Mouse (Mus musculus) brain, adult 10 weeks (tissue): ENCODE measurements around the gene Map2k4. TPM values are rescaled to one million over a fixed set of nuclear protein-coding genes. Genes with fewer than 3 reads are reported as not detected.

Source experiments
- polyA plus RNA-seq: library from polyadenylated mRNA; stranded (reverse); fragments of 350-450 nt; fragmentation: Illumina TruSeq; extraction: RNeasy Lipid Tissue Mini Kit (QIAGEN cat#74804); gene quantifications from one replicate; pipeline ENCODE4 v1.2.3, GENCODE M21; 2015; ENCODE audit warnings: low read depth, low replicate concordance

Map2k4 gene
- 175 TPM for polyA plus RNA-seq

GRCm38 (mm10) chr11:65788154-65788553 is at the start of gene Map2k4:
Map2k4 (minus strand) TSS chr11:65788297.

DNA sequence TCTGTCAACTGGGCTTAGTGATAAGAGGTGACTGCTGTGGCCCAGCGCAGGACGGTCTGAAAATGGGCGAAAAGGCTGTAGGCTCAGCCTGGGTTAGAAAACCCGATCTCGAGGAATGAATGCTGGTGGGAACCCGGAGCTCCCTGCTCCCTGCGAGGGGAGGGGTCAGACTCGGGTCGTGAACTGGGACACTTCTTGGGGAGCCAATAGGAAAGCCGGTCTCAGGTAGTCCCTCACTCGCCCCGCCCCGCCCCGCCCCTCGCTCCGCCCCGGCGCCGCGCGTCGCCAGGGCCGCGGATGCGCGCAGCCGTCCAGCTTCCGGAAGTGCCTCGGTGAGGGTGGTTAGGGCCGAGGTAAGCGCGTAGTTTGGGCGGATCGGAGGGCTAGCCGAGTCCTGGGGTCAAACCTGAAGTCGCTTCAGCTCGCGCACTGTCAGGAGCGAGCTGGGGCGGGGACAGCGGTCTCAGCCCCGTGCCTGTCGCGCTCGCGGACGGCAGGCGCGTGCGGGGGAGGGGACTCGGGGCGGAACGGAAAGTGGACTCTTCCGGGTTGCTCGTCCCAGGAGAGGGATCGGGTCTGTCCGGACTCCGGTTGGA is 18.9 kb upstream of the Map2k4 start, which contains the start of gene Zkscan6:
Gene Zkscan6, plus strand, starts transcription at position 267 of the 596 bp plus-strand sequence.

Other genes starting within 250 kb of the Map2k4 start
- gene Zkscan6, start 18.9 kb upstream of the Map2k4 start, polyA plus RNA-seq = 15.1 TPM